Mouse (Mus musculus): ENCODE data around the gene Zdhhc7. TPM values are rescaled to one million over a fixed set of nuclear protein-coding genes. Genes with fewer than 3 reads are reported as not detected.

Zdhhc7 gene
- total RNA-seq (2023): 36.4 TPM

GRCm38 (mm10) chr8:120101068-120101972 lies at the start of gene Zdhhc7:
Zdhhc7 (minus strand) TSS chr8:120101482.

DNA sequence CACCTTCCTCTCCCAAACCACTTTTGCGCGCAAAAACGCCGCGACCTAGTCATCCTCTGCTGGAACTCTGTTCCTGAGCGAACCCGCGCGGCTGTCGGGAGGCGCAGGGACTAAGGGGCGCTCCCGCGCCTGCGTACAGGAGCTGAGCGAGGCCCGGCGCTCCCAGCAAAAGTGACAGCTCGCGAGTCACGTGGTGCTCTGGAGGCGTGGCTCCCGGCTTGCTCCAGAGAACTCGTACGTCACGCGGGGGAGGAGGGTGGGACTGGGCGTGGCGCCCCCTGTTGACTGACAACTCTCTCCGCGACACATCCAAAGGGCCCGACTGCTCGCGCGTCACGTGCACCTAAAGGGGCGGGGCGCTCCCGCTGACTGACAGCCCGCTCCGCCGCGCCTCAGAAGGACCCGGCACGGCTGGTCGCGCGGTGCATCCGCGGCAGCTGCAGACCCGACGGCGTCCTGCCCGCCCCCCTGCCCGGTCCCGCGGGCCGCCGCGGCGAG lies 12.5 kb upstream of the Zdhhc7 start, which contains the start of gene 6430548M08Rik:
Gene 6430548M08Rik, plus strand, starts transcription at position 395 of the 498 bp plus-strand sequence.

Other genes with a start within 250 kb of the Zdhhc7 start
- 12.0 TPM for gene Klhl36, start 239.2 kb downstream of the Zdhhc7 start, total RNA-seq (2023)
- 118 TPM for gene Usp10, start 191.1 kb downstream of the Zdhhc7 start, total RNA-seq (2023)
- gene Gm20388, start 190.6 kb downstream of the Zdhhc7 start, total RNA-seq (2023): 14.0 TPM
- not detected for gene Crispld2, start 109.0 kb downstream of the Zdhhc7 start, total RNA-seq (2023)
- 1.1 TPM for gene 6430548M08Rik, start 12.7 kb upstream of the Zdhhc7 start, total RNA-seq (2023)
- not detected for gene Fam92b, start 76.0 kb upstream of the Zdhhc7 start, total RNA-seq (2023)
- 59.8 TPM for gene Gse1, start 127.0 kb upstream of the Zdhhc7 start, total RNA-seq (2023)

Measured in CD8-positive naive resting alpha-beta T cell, adult 57 days (primary cell).